Mouse (Mus musculus): ENCODE data around the gene Acpp.
A peak's percentile ranks its signal among the peaks of the same experiment; 100 is the strongest.
"Not testable (repeated sequence)": the region's sequence is repeated elsewhere in the genome, so short reads cannot be mapped to it uniquely, and the experiment has no call there.

The Acpp gene

DNA sequence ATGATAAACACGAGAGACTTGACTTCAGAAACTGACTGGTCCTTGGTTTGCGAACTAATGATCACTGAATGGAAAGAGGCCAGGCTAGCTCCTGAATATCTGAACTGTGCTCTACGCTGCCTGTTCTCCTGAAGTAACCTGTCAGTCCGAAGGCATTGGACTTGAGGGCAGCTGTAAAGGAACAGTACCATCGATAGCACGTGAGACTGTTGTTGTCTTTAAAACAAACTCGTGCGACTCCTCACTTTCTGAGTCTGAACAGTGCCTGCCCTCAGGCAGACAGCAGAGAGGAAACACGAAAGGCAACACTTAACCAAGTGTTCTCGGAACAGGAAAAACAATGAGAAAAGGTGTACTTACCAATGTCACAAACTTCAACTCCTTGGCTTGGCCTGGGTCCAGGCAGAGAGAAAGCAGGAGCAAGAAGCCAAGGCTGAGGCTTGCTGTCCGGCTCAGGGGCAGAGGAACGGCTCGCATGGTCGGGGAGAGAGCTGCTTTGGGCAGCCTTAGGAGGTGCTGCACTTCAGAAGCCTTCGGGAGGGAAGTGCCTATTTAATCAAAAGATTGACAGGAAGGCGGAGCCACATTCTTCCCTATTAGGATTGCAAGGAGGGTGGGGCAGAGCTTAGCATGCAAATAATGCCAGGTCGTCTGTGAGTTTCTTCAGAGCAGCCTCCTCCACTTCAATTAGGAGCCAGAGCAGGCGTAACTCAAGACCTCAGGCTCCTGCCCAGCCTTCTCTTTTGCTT is at the start of gene Acpp:
Gene Acpp, minus strand, starts transcription at position 566 of the 749 bp plus-strand sequence.
- no peak for DNase-seq

DNA sequence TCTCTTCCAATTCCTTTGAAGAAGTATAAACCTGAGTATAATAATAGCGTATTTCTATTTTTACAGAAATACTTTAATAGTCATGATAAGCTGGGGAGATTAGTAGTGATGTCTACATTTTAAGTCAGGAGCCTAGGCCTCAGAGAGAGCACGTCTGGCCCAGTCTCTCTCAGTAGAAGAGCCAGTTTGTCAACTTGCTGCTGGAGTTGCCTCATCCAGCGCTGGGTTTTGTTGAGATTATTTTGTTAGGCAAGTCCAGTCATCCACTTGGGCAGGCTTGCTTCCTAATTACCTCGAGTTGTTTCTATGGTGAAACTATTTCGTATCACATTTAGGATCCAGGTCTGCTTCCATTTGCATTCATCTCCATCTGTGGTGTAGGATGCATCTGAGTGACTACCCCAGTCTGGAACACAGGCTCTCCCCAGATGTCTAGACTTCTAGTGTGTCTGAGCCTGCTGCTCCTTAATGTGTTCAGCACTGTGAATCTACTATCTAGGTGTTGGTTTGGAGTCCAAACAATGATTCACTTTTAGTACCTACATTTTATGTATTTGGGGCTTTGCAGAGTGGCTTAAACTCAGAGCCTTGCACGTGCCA is 45.1 kb upstream of the Acpp start:
- peak; percentile 36 for DNase-seq

DNA sequence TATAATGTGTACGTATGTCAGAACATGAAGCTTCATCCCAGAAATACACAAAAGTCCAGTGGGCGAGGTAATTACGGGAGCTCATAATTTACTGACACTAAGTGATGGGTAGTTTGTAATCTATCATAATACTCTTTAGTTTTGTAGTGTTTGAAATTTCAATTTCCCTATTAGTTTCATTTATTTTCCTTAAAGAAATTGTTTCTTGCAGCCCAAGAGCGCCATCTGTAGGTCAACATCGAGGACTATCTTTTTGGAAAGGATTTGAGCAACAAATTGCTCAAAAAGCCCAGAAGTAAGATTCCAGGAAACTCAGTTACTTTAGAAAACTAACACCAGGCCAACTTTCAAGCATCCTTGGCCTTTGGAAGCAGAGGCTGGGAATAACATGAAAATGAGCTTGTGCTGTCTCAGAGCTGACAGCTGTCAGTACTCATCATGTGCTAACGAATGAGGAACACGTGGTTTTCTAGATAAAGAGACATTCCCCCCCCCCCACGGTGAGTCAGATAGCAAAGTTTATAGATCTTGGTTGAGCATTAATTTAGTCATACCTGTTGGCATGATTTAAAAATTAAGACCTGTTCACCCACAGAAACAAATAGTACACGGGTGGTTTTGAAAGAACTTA is 42.1 kb upstream of the Acpp start:
- peak; percentile 56 for DNase-seq

DNA sequence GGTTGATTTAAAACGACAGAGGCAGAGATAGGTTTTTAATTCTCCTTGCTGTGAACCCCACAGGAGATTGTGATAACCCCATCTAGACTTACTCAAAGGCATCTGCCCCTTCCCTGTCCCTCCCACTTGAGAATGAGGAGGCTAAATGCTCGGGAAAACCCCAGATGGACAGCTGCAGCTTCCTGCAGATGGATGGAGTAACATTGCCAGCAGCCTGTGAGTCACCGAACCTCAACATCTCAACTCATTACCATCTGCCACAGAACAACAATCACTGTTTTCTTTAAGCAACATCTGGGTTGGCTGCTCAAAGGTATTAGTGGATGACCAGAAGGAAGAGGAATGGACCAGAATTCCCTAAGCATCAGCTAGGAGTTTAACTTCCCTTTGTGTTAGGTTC is 38.0 kb upstream of the Acpp start:
- DNase-seq = no peak

DNA sequence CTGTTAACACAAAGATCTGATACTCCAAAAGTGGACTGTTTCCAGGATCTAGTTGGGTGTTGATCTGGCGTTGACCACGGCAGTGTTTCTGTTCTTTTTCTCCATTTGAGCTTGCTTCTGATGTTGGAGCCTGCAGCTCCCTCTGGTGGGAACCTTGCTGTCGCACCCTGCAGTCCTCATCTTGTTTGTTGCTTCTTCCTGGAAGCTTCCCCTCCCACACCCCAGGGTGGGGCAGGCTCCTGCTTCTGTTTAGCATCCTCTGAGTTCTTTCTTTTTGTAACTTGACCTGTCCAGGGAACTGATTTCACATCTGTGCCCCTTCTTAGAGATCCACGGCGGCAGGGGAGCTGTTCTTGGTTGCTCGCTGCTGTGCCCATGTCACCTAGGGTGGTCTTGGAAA is 35.7 kb upstream of the Acpp start:
- peak; percentile 86 for DNase-seq

DNA sequence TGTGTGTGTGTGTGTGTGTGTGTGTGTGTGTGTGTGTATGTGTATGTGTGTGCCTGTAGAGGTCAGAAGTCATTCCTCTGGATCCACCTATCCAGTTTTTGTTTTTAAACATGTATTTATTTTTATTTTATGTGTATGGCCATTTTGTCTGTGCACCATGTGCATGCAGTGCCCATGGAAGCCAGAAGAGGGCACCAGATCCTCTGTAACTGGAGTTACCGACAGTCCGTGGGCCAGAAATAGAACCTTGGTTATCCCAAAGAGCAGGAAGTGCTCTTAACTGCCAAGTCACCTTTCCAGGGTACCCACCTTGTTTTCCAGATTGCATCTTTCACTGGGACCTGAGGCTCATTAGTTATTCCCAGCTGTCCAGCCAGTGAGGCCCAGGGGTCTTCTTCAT is 29.4 kb upstream of the Acpp start:
- no peak for DNase-seq

DNA sequence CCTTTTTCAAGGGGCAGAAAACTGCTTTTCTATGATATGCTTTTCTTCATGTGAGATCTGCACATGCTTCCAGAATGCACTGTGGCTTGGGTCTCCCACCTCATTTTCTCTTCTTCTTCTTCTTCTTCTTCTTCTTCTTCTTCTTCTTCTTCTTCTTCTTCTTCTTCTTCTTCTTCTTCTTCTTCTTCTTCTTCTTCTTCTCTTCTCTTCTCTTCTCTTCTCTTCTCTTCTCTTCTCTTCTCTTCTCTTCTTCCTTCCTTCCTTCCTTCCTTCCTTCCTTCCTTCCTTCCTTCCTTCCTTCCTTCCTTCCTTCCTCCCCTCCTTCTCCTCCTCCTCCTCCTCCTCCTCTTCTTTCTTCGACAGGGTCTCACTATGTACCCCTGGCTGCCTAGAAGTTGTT is 24.4 kb upstream of the Acpp start:
- not testable (repeated sequence) for DNase-seq

DNA sequence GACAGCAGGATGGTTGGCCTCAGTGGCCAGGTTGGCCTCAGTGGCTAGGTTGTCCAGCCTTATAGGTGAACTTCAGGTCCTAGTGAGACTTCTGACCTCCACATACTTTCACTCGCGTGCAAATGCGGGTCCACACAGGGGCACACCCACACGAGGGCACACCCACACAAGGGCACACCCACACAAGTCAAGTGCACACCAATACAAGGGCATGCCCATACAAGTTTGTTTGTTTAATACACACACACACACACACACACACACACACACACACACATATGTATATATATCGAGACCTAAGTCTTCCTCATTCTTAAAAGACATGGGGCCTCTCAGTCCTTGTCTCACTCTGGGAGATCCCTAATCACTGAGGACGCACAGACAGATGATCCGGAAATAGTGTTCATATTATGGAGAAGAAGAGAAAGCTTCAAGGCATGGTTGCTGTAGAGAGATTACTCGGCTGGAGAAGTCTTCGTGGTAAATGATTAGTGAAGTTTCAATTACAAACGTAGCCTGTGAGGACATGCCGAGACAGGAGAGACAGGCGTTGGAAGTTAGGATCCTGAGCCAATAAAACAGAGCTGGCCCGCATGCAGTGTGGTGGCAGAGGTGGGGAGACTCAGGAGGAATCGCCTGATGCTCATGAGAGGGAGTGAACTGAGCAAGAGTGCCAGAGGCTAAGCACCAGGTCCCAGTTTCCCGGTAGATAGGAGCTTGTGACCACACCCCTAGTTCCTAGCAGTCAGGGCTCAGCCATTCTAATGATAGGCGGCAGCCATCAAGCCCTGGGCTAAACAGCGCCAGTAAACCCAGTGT is 23.7 kb upstream of the Acpp start:
- peak; percentile 76 for DNase-seq

DNA sequence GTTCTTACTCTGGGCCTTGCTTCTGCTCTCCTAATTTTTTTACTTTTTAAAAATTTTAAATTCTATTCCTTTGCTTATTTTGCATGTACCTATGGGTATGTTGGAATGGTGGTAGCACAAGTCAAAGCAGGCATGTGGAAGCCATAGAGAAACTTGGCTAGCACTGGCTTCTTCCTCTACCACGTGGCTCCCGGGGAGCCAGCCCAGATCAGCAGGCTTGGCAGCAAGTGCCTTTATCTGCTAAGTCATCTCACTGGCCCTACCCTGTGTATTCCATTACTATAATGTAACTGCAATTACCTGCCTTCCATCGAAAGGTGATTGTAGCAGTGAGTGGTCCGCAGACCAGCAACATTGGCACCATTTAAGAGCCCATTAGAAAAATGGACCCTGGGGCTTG is 22.8 kb upstream of the Acpp start:
- DNase-seq = peak; percentile 35

DNA sequence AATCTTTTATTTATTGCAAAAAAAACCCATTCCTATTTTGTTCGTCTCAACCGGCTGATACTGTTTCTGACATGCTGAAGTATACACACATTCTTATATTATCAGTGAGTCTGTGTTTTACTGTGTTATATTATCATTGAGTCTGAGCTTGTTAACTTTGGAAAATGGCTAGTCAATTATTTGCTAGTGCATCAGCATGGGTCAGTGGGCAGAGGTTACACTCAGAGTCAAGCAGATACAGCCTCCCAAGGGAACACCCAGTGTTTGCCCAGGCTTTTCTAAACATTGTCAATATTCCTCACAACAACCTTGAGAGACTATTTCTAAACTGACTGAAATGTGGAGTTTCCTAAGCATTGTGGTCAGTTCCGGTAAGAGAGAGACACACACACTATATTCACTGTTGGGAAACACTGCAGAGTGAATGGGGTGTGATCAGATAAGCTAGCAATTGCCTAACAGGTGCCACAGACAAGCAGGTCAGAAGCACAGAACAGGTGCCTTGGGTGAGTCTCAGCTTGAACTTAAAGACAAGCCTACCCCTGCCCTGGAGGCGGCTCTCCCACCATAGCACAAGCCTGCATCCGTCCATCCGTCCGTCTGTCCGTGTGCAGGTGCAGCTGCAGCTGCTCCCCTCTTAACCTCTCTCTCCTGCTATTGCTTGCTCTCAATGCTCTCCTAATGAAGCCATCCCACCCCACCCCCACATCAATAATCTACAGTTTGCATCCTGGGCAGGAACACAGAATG is 18.1 kb upstream of the Acpp start:
- peak; percentile 61 for DNase-seq

DNA sequence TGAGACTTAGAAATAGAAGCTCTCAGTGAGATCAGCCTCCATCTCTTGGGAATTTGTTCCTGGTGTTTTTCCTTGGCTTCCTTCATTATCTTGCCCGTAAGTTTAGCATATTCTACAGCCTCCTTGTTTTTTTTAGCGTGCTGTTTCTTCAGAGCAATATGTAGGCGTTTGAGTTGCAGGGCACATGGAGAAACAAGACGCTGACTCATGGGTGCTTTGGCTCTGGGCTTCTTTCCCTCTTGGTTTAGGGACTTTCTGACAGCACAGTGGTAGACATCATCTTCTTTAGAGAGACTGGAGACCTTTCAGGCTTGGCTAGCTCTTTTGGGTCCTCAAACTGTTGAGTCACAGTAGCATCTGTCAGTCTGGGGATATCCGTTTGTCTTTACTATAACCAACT is 6.6 kb upstream of the Acpp start:
- no peak for DNase-seq

DNA sequence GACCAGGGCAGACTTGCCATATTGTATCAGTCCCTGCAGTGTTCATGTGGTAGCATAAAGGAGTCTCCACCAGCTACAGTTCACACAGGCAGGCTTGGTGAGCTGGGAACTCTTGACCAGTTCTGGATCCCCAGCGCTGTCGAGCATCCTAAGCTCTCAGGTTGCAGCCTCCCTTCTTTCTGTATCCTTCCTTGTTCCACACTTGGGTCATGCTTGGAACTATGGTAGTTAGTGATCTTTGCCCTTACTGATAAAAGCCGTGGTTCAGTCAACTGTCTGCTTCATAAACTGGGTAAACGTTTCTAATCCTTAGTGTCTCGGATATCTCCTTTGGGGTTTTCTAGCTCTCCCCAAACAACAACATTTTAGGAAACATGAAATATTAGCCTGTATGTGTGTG is 1.9 kb upstream of the Acpp start:
- no peak for DNase-seq

DNA sequence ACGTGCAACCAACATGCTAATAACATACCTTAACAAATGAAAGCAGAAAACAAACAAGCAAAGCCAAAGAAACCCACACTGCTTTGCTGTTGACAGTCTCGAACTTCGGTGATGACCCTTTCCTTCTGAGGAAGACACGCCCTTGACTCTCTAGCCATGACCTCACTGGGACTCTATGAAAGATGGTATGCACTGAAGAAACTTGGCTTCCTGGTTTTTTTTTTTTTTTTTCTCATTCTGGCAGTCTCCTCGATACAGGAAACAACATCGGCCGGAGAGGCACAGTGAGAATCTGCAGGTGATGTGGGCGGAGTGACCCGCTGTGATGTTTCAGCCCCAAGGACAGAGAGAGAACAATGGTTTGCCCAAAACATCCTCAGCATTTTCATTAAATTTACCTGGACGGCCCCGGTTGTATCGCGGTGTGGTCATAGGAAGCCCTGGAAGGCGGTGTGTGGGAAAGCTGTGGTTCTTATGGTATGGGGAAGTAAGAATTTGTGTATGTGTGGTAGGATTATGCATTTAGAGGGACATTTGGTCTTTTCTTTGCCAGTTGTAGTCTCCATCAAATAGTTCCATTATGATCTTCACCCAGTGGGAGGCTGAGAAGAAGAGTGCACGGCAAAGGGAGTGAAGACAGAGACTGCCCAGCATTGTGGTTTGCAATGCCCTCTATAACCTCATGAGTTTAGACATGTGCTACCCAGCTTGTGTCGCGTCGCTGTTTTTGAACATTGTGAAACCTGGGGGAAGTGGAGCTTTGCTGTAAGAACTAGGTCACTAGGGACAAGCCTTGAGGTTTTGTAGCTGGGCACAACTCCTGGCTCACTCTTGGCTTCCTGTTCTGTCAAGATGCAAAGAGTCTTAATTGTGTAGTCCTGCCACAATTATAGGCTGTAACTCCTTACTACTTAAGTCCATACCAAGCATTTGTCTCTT is 1.2 kb upstream of the Acpp start:
- DNase-seq = no peak

DNA sequence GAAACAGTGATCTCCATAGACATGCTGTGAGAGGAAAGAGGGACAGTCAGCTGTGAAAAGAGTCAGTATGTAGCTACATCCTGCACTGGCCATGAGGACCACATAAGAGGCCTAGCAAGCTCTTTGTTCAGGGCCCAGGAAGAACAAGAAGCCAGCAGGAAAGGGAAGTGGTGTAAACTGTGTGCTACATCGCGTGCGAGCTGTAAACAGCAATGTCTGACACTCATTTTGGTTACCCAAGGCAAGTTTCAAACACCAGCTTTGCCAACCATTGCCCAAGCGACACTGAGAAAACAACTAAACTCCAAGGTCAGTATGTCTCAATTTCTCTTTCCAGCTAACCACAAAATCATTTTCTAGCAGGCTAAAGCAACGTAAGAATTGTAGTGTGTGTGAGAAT is 6.2 kb downstream of the Acpp start:
- DNase-seq = no peak

DNA sequence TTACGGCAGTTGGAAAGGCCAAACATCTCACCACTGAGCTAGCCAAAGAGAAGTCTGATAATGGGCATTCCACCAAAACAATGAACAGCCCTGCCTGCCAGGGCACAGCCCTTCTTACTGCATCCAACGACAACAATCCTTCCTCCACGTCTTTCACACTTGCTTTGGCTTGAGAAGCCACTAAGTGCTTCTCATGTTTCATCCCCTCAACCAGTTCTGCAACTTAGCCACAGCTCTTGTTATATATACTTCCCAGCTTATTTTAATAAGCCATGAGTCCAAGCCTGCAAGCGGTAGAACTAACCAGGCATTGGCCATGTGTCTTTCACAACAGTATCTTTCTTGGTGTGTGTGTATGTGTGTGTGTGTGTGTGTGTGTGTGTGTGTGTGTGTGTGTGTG is 8.9 kb downstream of the Acpp start:
- no peak for DNase-seq

DNA sequence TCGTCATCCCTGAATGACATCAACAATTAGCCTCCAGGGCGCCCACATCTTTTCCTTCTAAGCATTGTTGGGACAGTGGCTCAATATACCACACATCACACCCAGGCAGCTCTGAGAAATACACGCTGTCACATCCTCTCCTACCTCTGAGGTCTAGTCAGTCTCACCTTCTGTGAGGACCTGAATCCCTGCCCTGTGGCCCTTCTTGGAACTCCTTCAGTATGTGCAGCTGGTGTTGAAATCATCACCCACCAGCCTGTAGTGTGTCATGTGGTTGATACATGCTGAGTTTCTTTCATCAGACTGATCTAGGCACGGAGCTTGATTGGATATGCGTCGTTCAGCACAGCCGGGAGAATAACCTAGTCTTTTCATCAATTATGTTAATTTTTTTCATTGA is 16.0 kb downstream of the Acpp start:
- DNase-seq = no peak

DNA sequence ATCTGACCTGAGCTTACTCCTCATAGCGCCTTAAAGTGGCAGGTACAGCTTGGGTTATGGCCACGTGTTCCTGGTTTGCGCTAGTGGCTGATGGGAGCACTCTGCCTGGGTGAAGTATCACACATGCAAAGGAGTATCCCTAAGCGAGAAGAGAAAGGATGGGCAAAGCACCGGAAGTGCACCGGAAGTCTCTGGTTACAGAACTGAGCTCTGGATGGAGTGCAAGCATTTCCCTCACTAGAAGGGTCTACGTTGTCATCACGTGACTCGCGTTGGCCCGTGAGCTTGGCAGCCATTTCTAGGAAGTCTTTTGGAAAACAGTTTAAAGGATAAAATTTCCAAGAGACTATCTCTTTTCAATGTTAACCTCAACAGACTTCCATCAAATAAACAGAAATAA is 21.2 kb downstream of the Acpp start:
- DNase-seq = no peak

DNA sequence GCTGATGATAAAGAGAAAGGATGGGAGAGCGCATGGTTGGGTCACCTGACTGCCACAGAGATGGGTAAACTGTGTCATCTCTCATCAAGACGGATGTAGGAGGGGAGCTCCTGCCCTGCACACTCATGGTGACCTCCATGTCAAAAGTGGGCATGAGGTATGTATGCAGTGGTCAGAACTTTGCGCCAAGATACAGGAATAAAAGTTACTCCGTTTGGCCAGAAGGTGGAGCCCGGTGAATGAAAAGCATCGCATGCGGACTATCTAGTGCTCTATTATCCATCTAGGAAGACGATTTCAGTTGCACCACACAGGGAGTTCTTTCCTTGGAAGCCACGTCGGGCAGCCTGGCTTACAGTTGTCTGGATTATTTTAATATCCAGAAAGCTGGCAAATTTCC is 22.0 kb downstream of the Acpp start:
- no peak for DNase-seq

DNA sequence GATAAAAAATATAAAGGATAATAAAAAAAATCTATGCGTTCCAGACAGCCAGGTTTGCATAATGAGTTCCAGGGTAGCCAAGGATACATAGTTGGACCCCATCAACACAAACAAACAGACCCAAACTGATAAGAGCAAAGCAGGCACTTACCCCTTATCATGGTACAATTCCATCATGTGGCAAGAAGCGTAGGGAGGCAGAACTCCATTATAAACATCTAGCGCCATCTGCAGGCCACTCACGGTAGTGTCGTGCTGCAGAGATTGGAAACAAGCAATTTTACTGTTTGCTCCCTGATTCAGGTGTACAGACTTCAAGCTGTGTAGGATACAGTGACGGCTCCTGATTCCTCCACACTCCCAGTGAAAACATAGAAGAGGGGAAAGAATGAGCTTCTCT is 30.8 kb downstream of the Acpp start:
- DNase-seq = peak; percentile 91

DNA sequence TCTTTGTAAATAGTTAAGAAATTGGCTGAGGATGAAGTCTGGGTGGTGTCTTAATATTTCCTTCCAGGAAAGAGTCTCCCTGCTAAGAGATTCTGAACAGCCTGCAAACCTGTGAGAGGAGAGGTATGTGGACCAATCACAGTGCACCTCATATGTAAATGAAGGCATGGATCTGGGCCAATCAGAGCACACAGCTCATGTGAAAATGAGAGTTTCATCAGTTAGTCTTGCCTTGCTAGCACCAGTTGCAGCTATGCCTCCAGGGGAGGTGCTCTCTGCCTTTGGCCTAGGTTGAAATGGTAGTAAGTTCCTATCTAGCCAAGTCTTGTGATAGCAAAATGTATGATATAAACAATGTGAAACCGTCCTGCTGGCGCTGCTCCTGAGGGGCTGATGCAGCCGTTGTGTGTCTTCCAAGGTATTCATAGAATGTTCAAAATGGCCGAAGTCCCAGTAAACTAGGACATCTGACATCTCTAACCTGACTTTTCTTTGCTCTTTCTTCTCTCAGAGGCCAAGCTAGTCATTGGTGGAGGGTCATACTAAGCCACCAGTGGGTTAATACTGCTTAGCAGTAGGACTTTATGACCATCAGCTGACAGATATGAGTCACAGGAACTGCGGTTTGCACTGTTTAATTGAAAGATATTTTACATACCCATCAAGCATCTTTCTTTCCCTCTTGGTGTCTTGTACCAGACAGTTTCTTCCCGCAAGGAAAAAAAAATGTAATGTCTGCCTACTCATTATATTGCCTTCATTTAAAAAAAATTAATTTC is 32.0 kb downstream of the Acpp start:
- no peak for DNase-seq

DNA sequence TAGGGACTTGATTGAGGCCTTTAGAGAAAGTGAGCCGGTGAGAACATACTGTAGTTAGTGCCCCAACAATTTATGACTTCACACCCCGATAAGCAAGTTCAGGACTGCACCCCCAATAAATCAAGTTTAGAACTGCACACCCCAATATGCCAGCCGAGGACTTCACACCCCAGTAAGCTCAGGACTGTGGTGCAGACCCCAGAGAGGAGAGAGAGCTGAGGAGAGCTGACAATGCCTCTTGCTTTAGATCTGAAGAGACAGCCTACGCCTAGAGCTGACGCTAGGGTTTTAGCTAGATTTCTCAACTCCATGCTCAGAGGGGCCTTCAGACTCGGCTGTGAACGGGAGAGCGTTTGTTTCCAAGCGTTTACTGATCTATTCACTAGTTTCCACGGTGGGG is 32.7 kb downstream of the Acpp start:
- DNase-seq = no peak

Measured in heart, adult 11 months (tissue).